Comparison of ENCODE assay signal across 28 mouse cellular contexts in the genomic region with DNA sequence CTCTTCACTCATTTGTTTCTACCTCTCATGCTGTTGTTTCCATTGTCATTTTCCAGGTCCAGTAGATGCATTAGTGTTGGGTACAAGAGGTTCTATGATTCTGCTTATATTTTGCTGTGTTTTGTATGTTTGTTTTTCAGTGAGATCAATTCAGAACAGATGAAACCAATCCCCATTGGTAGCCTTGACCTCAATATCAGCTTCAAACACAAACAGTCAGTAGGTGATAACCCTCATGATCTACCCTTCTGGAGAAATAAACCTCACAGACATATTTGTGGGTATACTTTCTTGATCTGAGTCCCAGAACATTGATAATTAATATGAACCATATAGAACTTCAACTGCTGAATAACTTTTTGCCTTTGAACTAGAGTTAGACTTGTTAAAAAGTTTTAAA.
"Had no signal": no experiment of that assay in that cellular context is flagged by ENCODE, and none has a peak within 500 bp of the region (broad histone marks: within the 10 kb centered on the region; RNA-seq: fewer than 3 reads in every experiment).

No protein-coding gene starts in this region.

- H3K4me3 ChIP-seq: embryonic facial prominence, embryonic 10.5 days; embryonic facial prominence, embryonic 12.5 days; embryonic facial prominence, embryonic 13.5 days; embryonic facial prominence, embryonic 15.5 days; erythroblast, embryonic 14.5 days; forebrain, embryonic 10.5 days; forebrain, embryonic 12.5 days; forebrain, embryonic 13.5 days; forebrain, embryonic 15.5 days; gastrocnemius, adult 2 months; heart, adult 2 months had no signal

- H3K27me3 ChIP-seq: embryonic facial prominence, embryonic 12.5 days; embryonic facial prominence, embryonic 13.5 days; embryonic facial prominence, embryonic 15.5 days; forebrain, embryonic 12.5 days; forebrain, embryonic 13.5 days; forebrain, embryonic 15.5 days had no signal

- DNase-seq: cerebellum, adult 2 months; cerebellum, adult 8-10 months; cerebellum, adult 9-10 months; cerebellum, adult 9-11 months; cerebellum, postnatal 10 days; cerebellum, postnatal 14 days; cerebellum, postnatal 25 days; cerebellum, postnatal 36 days; embryo, embryonic 11 days; forebrain, postnatal 0 days; gastrocnemius, adult 2 months; gastrocnemius, postnatal 14 days; gastrocnemius, postnatal 25 days; gastrocnemius, postnatal 36 days; heart, adult 11 months; heart, adult 18-20 months; heart, adult 2 months had no signal

- H3K9ac ChIP-seq: embryonic facial prominence, embryonic 12.5 days; embryonic facial prominence, embryonic 13.5 days; embryonic facial prominence, embryonic 15.5 days; forebrain, embryonic 12.5 days; forebrain, embryonic 13.5 days; forebrain, embryonic 15.5 days; forebrain, postnatal 0 days had no signal

- ATAC-seq: forebrain, embryonic 13.5 days; forebrain, embryonic 14.5 days; forebrain, embryonic 15.5 days; forebrain, embryonic 16.5 days; forebrain, postnatal 0 days had no signal

- H3K27ac ChIP-seq: embryonic facial prominence, embryonic 10.5 days; embryonic facial prominence, embryonic 12.5 days; embryonic facial prominence, embryonic 13.5 days; embryonic facial prominence, embryonic 15.5 days; forebrain, embryonic 10.5 days; forebrain, embryonic 12.5 days; forebrain, embryonic 13.5 days; forebrain, embryonic 15.5 days; gastrocnemius, adult 2 months; heart, adult 2 months had no signal

- H3K4me1 ChIP-seq: embryonic facial prominence, embryonic 10.5 days; embryonic facial prominence, embryonic 12.5 days; embryonic facial prominence, embryonic 13.5 days; embryonic facial prominence, embryonic 15.5 days; forebrain, embryonic 13.5 days; forebrain, embryonic 15.5 days had no signal

- H3K9me3 ChIP-seq: embryonic facial prominence, embryonic 10.5 days; embryonic facial prominence, embryonic 12.5 days; embryonic facial prominence, embryonic 13.5 days; embryonic facial prominence, embryonic 15.5 days; forebrain, embryonic 10.5 days; forebrain, embryonic 12.5 days; forebrain, embryonic 13.5 days; forebrain, embryonic 15.5 days had no signal

- H3K36me3 ChIP-seq: embryonic facial prominence, embryonic 10.5 days; embryonic facial prominence, embryonic 12.5 days; embryonic facial prominence, embryonic 13.5 days; embryonic facial prominence, embryonic 15.5 days; forebrain, embryonic 10.5 days; forebrain, embryonic 12.5 days; forebrain, embryonic 15.5 days had no signal

- H3K4me2 ChIP-seq: embryonic facial prominence, embryonic 12.5 days; embryonic facial prominence, embryonic 13.5 days; embryonic facial prominence, embryonic 15.5 days; forebrain, embryonic 12.5 days; forebrain, embryonic 13.5 days; forebrain, embryonic 15.5 days had no signal
